ENCODE assay signal across 15 mouse cellular contexts in the genomic region with DNA sequence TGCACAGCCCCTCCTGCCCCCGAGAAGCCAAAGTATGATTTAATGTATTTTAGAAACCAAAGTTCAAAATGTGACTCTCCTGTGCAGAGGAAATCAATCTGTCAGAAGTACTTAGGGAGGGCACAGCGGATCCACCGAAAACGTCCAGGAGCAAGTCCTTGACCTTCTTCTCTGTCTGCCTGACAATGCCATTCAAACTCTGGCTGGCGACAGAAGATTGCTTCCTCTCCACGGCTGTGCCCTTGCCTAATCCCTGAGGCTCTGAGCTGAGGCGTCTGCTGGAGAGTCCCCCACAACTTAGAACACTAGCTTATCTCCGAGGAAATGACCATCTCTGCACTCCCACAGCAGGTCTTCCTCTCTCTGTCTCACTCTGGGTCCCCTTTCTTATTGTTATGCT.
"Had no signal": no experiment of that assay in that cellular context is flagged by ENCODE, and none has a peak within 500 bp of the region (broad histone marks: within the 10 kb centered on the region; RNA-seq: fewer than 3 reads in every experiment).

No protein-coding gene starts in this region.

- DNase-seq: kidney, postnatal 10 days; kidney, postnatal 4 days; left cerebral cortex, postnatal 4 days; lung, adult 2 months; lung, postnatal 36 days; right cerebral cortex, adult 18-20 months; right cerebral cortex, postnatal 25 days; thymus, postnatal 36 days had no signal

- H3K27ac ChIP-seq: layer of hippocampus, adult 2 months; liver, embryonic 15.5 days; midbrain, embryonic 15.5 days; neural tube, embryonic 13.5 days had no signal

- H3K9me3 ChIP-seq: liver, embryonic 15.5 days; midbrain, embryonic 15.5 days; neural tube, embryonic 13.5 days had no signal

- H3K4me3 ChIP-seq: layer of hippocampus, adult 2 months; liver, embryonic 15.5 days; midbrain, embryonic 15.5 days; neural tube, embryonic 13.5 days had no signal

- H3K36me3 ChIP-seq: liver, embryonic 15.5 days; midbrain, embryonic 15.5 days; neural tube, embryonic 13.5 days had no signal

- H3K9ac ChIP-seq: liver, embryonic 15.5 days; midbrain, embryonic 15.5 days; neural tube, embryonic 13.5 days had no signal

- H3K4me2 ChIP-seq: liver, embryonic 11.5 days; liver, embryonic 15.5 days; midbrain, embryonic 11.5 days; midbrain, embryonic 15.5 days; neural tube, embryonic 13.5 days had no signal

- H3K27me3 ChIP-seq: liver, embryonic 15.5 days; midbrain, embryonic 15.5 days; neural tube, embryonic 13.5 days had no signal

- ATAC-seq: lung, postnatal 0 days; midbrain, embryonic 15.5 days had no signal
